9 mouse cellular contexts compared by ENCODE assay signal in the genomic region with DNA sequence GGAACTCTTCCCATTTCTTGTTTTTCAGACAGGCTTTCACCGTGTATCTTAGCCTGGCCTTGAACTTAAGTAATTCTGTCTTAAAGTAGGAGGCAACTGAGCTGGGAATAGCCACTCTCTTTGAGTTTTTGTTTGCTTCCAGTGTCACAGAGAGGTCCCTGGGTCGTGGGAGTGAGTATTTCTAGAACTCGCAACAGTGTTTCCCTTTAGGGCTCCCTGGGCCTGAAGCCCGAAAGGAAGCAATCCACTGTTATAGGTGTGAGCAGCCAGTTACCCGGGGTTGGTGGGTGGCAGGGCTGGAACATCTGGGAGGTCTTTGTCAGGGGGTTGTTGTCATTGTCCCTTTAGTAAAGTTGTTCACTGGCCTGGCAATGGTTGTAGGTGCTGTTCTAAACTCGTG. TPM values are rescaled to one million over a fixed set of nuclear protein-coding genes. Genes with fewer than 3 reads are reported as not detected.
DNase-seq lines count a peak whose midpoint lies in the region; ATAC-seq and TF ChIP-seq lines count a peak whose summit lies in the region.
"Had no signal": no experiment of that assay in that cellular context is flagged by ENCODE, and none has a peak within 500 bp of the region (broad histone marks: within the 10 kb centered on the region; RNA-seq: fewer than 3 reads in every experiment).

No protein-coding gene starts in this region.

- H3K79me2 ChIP-seq in MEL (ENCODE audit: control insufficient read depth, insufficient read depth, low read length, poor library complexity) = peaks cover 25% of the 10 kb centered on the region

- peak overlapping the region; percentile 84 for H3K9ac ChIP-seq in MEL (ENCODE audit: control insufficient read depth, low read depth, low read length, poor library complexity, severe bottlenecking)
- H3K9ac ChIP-seq in hindbrain, embryonic 15.5 days = no peak overlapping the region
- H3K9ac ChIP-seq in midbrain, embryonic 12.5 days (replicated peaks) = peak overlapping the region; percentile 81

- peaks cover 18% of the 10 kb centered on the region for H3K4me1 ChIP-seq in heart, embryonic 10.5 days
- peaks cover 7 to 31% of the 10 kb centered on the region in 2 experiments; a peak in 3 of 4 replicates for H3K4me1 ChIP-seq in MEL (ENCODE audit: control insufficient read depth in 1 of 2, insufficient read depth in 2 of 2, low read length in 2 of 2)
- peaks cover 21% of the 10 kb centered on the region for H3K4me1 ChIP-seq in hindbrain, embryonic 15.5 days (replicated peaks)
- H3K4me1 ChIP-seq in midbrain, embryonic 12.5 days = peaks cover 18% of the 10 kb centered on the region

- no peak overlapping the region for H3K27ac ChIP-seq in heart, embryonic 10.5 days
- H3K27ac ChIP-seq in MEL (ENCODE audit: control insufficient read depth, low read depth, low read length) = 0 out of 2 replicates have a peak overlapping the region, but pooled peaks have one; percentile 4
- H3K27ac ChIP-seq in hindbrain, embryonic 15.5 days (replicated peaks) = no peak overlapping the region
- no peak overlapping the region for H3K27ac ChIP-seq in midbrain, embryonic 12.5 days (replicated peaks)
- H3K27ac ChIP-seq in left cerebral cortex, adult 2 months = no peak overlapping the region

- H3K27me3 ChIP-seq in heart, embryonic 10.5 days (ENCODE audit: insufficient read depth, poor library complexity, severe bottlenecking) = no peaks in the 10 kb centered on the region
- H3K27me3 ChIP-seq in MEL (ENCODE audit: control insufficient read depth in 1 of 2, insufficient read depth in 2 of 2, low read length in 2 of 2) = no peaks in the 10 kb centered on the region
- no peaks in the 10 kb centered on the region for H3K27me3 ChIP-seq in hindbrain, embryonic 15.5 days
- no peaks in the 10 kb centered on the region for H3K27me3 ChIP-seq in midbrain, embryonic 12.5 days

- H3K36me3 ChIP-seq in heart, embryonic 10.5 days = peaks cover 41% of the 10 kb centered on the region
- peaks cover 4 to 21% of the 10 kb centered on the region in 2 experiments; a peak in 3 of 4 replicates for H3K36me3 ChIP-seq in MEL (ENCODE audit: control insufficient read depth in 1 of 2, insufficient read depth in 2 of 2, low read length in 2 of 2)
- peaks cover 23% of the 10 kb centered on the region; the same call in 1 of the 2 replicates for H3K36me3 ChIP-seq in hindbrain, embryonic 15.5 days
- peaks cover 37% of the 10 kb centered on the region for H3K36me3 ChIP-seq in midbrain, embryonic 12.5 days

- TF ChIP-seq RAD21 in MEL (IDR thresholded peaks at IDR 0.05; ENCODE audit: low read depth, low read length) = no peak

- no peak for DNase-seq in heart, embryonic 10.5 days (ENCODE audit: low spot score)
- no peak for DNase-seq in heart, postnatal 25 days (ENCODE audit: low spot score)
- DNase-seq in MEL (ENCODE audit: low read depth, low spot score) = no peak
- no peak for DNase-seq in left cerebral cortex, adult 2 months (ENCODE audit: extremely low spot score in 1 of 2, low spot score in 2 of 2)
- DNase-seq in right cerebral cortex, postnatal 10 days (ENCODE audit: low spot score in 2 of 2) = no peak
- DNase-seq in c-Kit-positive CD71-positive TER-119-positive erythroid progenitor cells, embryonic 14.5 days (ENCODE audit: low spot score) = no peak
- DNase-seq: kidney, postnatal 14 days had no signal

- no peak for TF ChIP-seq CTCF in MEL (IDR thresholded peaks at IDR 0.05 in 2 of 3, conservative IDR thresholded peaks at IDR 0.05 in 1 of 3; ENCODE audit: control insufficient read depth in 1 of 3, insufficient read depth in 1 of 3, low read depth in 2 of 3, low read length in 3 of 3, poor library complexity in 1 of 3, severe bottlenecking in 1 of 3)
- TF ChIP-seq CTCF in left cerebral cortex, adult 2 months (IDR thresholded peaks at IDR 0.05) = no peak

- TF ChIP-seq EP300 in MEL (IDR thresholded peaks at IDR 0.05; ENCODE audit: low read depth in 1 of 2, low read length in 2 of 2) = no peak

- no peaks in the 10 kb centered on the region for H3K9me3 ChIP-seq in heart, embryonic 10.5 days
- no peaks in the 10 kb centered on the region for H3K9me3 ChIP-seq in MEL (replicated peaks; ENCODE audit: insufficient read depth, low read length)
- no peaks in the 10 kb centered on the region for H3K9me3 ChIP-seq in hindbrain, embryonic 15.5 days
- no peaks in the 10 kb centered on the region for H3K9me3 ChIP-seq in midbrain, embryonic 12.5 days

- peak overlapping the region; percentile 89 for H3K4me3 ChIP-seq in heart, embryonic 10.5 days
- peak overlapping the region; percentile 62 to 77 for H3K4me3 ChIP-seq in MEL (ENCODE audit: control insufficient read depth in 1 of 2, insufficient read depth in 1 of 2, low read depth in 2 of 2, low read length in 2 of 2)
- peak overlapping the region; percentile 57; the same call in 1 of the 2 replicates for H3K4me3 ChIP-seq in hindbrain, embryonic 15.5 days
- H3K4me3 ChIP-seq in midbrain, embryonic 12.5 days = peak overlapping the region; percentile 75
- H3K4me3 ChIP-seq in left cerebral cortex, adult 2 months = no peak overlapping the region

- no peak for TF ChIP-seq POLR2A in MEL (IDR thresholded peaks at IDR 0.05; ENCODE audit: control insufficient read depth in 1 of 2, insufficient read depth in 1 of 2, low read depth in 1 of 2, low read length in 2 of 2, poor library complexity in 1 of 2)

- H3K4me2 ChIP-seq in hindbrain, embryonic 15.5 days = peak overlapping the region; percentile 73
- H3K4me2 ChIP-seq in midbrain, embryonic 12.5 days (replicated peaks) = peak overlapping the region; percentile 89

- intact Hi-C loops in heart, postnatal 25 days (cut with DNase I) = no loop called here
- intact Hi-C loops in left cerebral cortex, adult 2 months (cut with DNase I) = no loop called here

- WGBS in heart, embryonic 10.5 days = 64% methylated on average over 6 of the region's 6 CpGs
- 55% methylated on average over 6 of the region's 6 CpGs for WGBS in hindbrain, embryonic 15.5 days
- WGBS in midbrain, embryonic 12.5 days = 62% methylated on average over 6 of the region's 6 CpGs

- ATAC-seq in hindbrain, embryonic 15.5 days (ENCODE audit: low FRiP score, low read depth) = no peak
- no peak for ATAC-seq in midbrain, embryonic 12.5 days (ENCODE audit: low FRiP score, low read depth)

TF ChIP-seq in MEL, 35 proteins besides CTCF, POLR2A, EP300 and RAD21:
- TF ChIP-seq MAFK (IDR thresholded peaks at IDR 0.05; ENCODE audit: borderline replicate concordance, low read depth, low read length) = no peak
- TF ChIP-seq SIN3A (IDR thresholded peaks at IDR 0.05; ENCODE audit: low read length) = no peak

RNA-seq across cellular contexts. Expression of a gene that starts 1.7 kb away (rescaled TPM):
- polyA plus RNA-seq in heart, embryonic 10.5 days (2016; fragmentation: Nextera tagmentation; extraction: Ambion mirVana) = 175 and 207 TPM in 2 replicates
- total RNA-seq in heart, postnatal 25 days (2021) = 10 to 100 TPM; 29.5 to 35.7 TPM
- total RNA-seq in MEL (2012; rRNA removed) = 591 and 659 TPM in 2 replicates
- polyA plus RNA-seq in MEL (2012; ENCODE audit: insufficient read depth in 1 of 2, insufficient read length in 2 of 2, low read depth in 1 of 2, low replicate concordance in 2 of 2, missing spikeins in 1 of 2) = 100 to 1,000 TPM in 1 of 2 experiments, not detected in 1; 531 TPM
- polyA plus RNA-seq in hindbrain, embryonic 15.5 days (2015; fragmentation: Nextera tagmentation; extraction: Ambion mirVana) = 55.6 and 61.2 TPM in 2 replicates
- 133 and 150 TPM in 2 replicates for polyA plus RNA-seq in midbrain, embryonic 12.5 days (2016; fragmentation: Nextera tagmentation; extraction: Ambion mirVana)
- 10 to 100 TPM; 19.7 to 21.5 TPM for total RNA-seq in left cerebral cortex, adult 2 months (2021)

RNA-seq across cellular contexts. Expression of a gene that starts 26.3 kb away (rescaled TPM):
- polyA plus RNA-seq in heart, embryonic 10.5 days (2016; fragmentation: Nextera tagmentation; extraction: Ambion mirVana) = 57.2 and 99.3 TPM in 2 replicates
- total RNA-seq in heart, postnatal 25 days (2021) = 100 to 1,000 TPM; 147 TPM
- total RNA-seq in MEL (2012; rRNA removed) = 36.0 and 58.2 TPM in 2 replicates
- 10 to 100 TPM in 1 of 2 experiments, not detected in 1; 63.9 TPM for polyA plus RNA-seq in MEL (2012; ENCODE audit: insufficient read depth in 1 of 2, insufficient read length in 2 of 2, low read depth in 1 of 2, low replicate concordance in 2 of 2, missing spikeins in 1 of 2)
- 5.8 and 6.3 TPM in 2 replicates for polyA plus RNA-seq in hindbrain, embryonic 15.5 days (2015; fragmentation: Nextera tagmentation; extraction: Ambion mirVana)
- 1.5 and 1.9 TPM in 2 replicates for polyA plus RNA-seq in midbrain, embryonic 12.5 days (2016; fragmentation: Nextera tagmentation; extraction: Ambion mirVana)
- total RNA-seq in left cerebral cortex, adult 2 months (2021) = 10 to 100 TPM; 16.2 to 16.5 TPM

RNA-seq across cellular contexts. Expression of a gene that starts 28.5 kb away (rescaled TPM):
- polyA plus RNA-seq in heart, embryonic 10.5 days (2016; fragmentation: Nextera tagmentation; extraction: Ambion mirVana) = 57.1 and 82.0 TPM in 2 replicates
- 100 to 1,000 TPM; 206 to 215 TPM for total RNA-seq in heart, postnatal 25 days (2021)
- 289 and 322 TPM in 2 replicates for total RNA-seq in MEL (2012; rRNA removed)
- 100 to 1,000 TPM; 764 to 827 TPM for polyA plus RNA-seq in MEL (2012; ENCODE audit: insufficient read depth in 1 of 2, insufficient read length in 2 of 2, low read depth in 1 of 2, low replicate concordance in 2 of 2, missing spikeins in 1 of 2)
- 150 and 159 TPM in 2 replicates for polyA plus RNA-seq in hindbrain, embryonic 15.5 days (2015; fragmentation: Nextera tagmentation; extraction: Ambion mirVana)
- polyA plus RNA-seq in midbrain, embryonic 12.5 days (2016; fragmentation: Nextera tagmentation; extraction: Ambion mirVana) = 74.7 and 80.0 TPM in 2 replicates
- total RNA-seq in left cerebral cortex, adult 2 months (2021) = 100 to 1,000 TPM; 144 to 157 TPM

RNA-seq across cellular contexts. Expression of a gene that starts 32.5 kb away (rescaled TPM):
- 3.9 and 4.3 TPM in 2 replicates for polyA plus RNA-seq in heart, embryonic 10.5 days (2016; fragmentation: Nextera tagmentation; extraction: Ambion mirVana)
- total RNA-seq in heart, postnatal 25 days (2021) = 1 to 10 TPM; 6.4 to 6.7 TPM
- 4.5 and 7.6 TPM in 2 replicates for total RNA-seq in MEL (2012; rRNA removed)
- 10 to 100 TPM in 1 of 2 experiments, not detected in 1; 11.4 TPM for polyA plus RNA-seq in MEL (2012; ENCODE audit: insufficient read depth in 1 of 2, insufficient read length in 2 of 2, low read depth in 1 of 2, low replicate concordance in 2 of 2, missing spikeins in 1 of 2)
- 2.3 and 4.2 TPM in 2 replicates for polyA plus RNA-seq in hindbrain, embryonic 15.5 days (2015; fragmentation: Nextera tagmentation; extraction: Ambion mirVana)
- polyA plus RNA-seq in midbrain, embryonic 12.5 days (2016; fragmentation: Nextera tagmentation; extraction: Ambion mirVana) = 5.2 and 7.3 TPM in 2 replicates
- total RNA-seq in left cerebral cortex, adult 2 months (2021) = 1 to 10 TPM; 1.1 to 1.2 TPM

RNA-seq across cellular contexts. Expression of a gene that starts 57.6 kb away (rescaled TPM):
- 3.5 and 5.6 TPM in 2 replicates for polyA plus RNA-seq in heart, embryonic 10.5 days (2016; fragmentation: Nextera tagmentation; extraction: Ambion mirVana)
- total RNA-seq in heart, postnatal 25 days (2021) = 10 to 100 TPM; 15.8 to 20.0 TPM
- total RNA-seq in MEL (2012; rRNA removed) = 23.2 and 26.1 TPM in 2 replicates
- polyA plus RNA-seq in MEL (2012; ENCODE audit: insufficient read depth in 1 of 2, insufficient read length in 2 of 2, low read depth in 1 of 2, low replicate concordance in 2 of 2, missing spikeins in 1 of 2) = 100 to 1,000 TPM in 1 of 2 experiments, 10 to 100 TPM in 1; 55.7 to 122 TPM
- 0.89 and 1.0 TPM in 2 replicates for polyA plus RNA-seq in hindbrain, embryonic 15.5 days (2015; fragmentation: Nextera tagmentation; extraction: Ambion mirVana)
- 1.2 and 1.3 TPM in 2 replicates for polyA plus RNA-seq in midbrain, embryonic 12.5 days (2016; fragmentation: Nextera tagmentation; extraction: Ambion mirVana)
- 100 to 1,000 TPM; 131 to 151 TPM for total RNA-seq in left cerebral cortex, adult 2 months (2021)
